Mouse (Mus musculus): ENCODE measurements around the gene Cacna1c.
A peak's percentile ranks its signal among the peaks of the same experiment; 100 is the strongest.

Cacna1c gene

DNA sequence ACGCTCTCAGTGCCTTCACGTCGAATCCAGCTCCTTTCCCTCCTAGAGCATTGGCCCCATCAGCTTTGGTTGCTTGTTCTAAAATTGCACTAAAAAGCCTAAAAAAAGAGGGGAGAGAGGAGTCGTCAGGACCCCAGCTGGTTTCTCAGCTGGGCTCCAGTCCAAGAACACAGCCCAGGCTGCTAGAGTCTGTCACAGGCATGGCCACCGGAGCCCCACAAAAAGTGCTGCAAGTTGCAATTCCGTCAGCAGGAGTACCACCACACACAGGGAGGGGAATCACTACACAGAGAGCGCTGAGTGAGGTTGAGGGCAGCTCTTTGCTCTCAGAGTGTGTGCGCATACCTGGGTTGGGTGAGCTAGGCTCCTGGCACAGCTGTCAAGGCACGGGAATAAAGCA, 419.8 kb downstream of the Cacna1c start:
- Histone ChIP-seq H3K4me1 (replicated peaks; ENCODE audit: low read depth, low read length) (peaks cover 50% of the 10 kb centered on the region), H3K4me3 (replicated peaks; ENCODE audit: low read length) (no peak overlapping the region), H3K9me3 (ENCODE audit: low read length) (0 out of 2 replicates have a peak, but pooled peaks cover 4% of the 10 kb centered on the region), H3K27me3 (ENCODE audit: insufficient read depth, low read length) (no peaks in the 10 kb centered on the region), H3K36me3 (ENCODE audit: insufficient read depth, low read length) (no peaks in the 10 kb centered on the region)
- TF ChIP-seq POU5F1 (IDR thresholded peaks at IDR 0.05; ENCODE audit: borderline replicate concordance, low read length) (no peak), CTCF (conservative IDR thresholded peaks at IDR 0.05; ENCODE audit: low read length) (no peak), NANOG (IDR thresholded peaks at IDR 0.05; ENCODE audit: borderline replicate concordance, low read length) (no peak)

DNA sequence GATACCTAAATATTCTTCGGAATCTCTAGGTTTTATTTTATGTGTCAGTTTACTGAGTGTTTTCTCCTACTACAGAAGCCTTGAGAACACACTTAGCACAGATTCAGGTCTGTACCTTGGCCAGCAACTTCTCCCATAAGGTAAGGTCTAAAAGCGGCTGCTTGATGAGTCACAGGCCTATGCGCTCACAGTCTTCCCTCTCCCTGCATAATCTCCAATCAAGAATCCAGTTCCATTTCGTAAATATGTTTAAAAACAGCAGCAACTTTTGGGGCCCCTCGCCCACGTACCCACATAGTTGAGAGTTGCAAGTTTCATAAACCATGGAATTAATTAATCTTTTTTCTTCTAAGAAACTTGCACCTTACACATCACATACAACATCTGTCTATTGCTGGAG, 423.6 kb downstream of the Cacna1c start:
- H3K4me3 ChIP-seq (replicated peaks; ENCODE audit: low read length) = no peak overlapping the region
- TF ChIP-seq NANOG (IDR thresholded peaks at IDR 0.05; ENCODE audit: borderline replicate concordance, low read length) = no peak
- TF ChIP-seq CTCF (conservative IDR thresholded peaks at IDR 0.05; ENCODE audit: low read length) = no peak
- TF ChIP-seq POU5F1 (IDR thresholded peaks at IDR 0.05; ENCODE audit: borderline replicate concordance, low read length) = no peak
- no peaks in the 10 kb centered on the region for H3K36me3 ChIP-seq (ENCODE audit: insufficient read depth, low read length)
- peaks cover 63% of the 10 kb centered on the region for H3K4me1 ChIP-seq (replicated peaks; ENCODE audit: low read depth, low read length)
- H3K9me3 ChIP-seq (ENCODE audit: low read length) = 0 out of 2 replicates have a peak, but pooled peaks cover 4% of the 10 kb centered on the region
- no peaks in the 10 kb centered on the region for H3K27me3 ChIP-seq (ENCODE audit: insufficient read depth, low read length)

DNA sequence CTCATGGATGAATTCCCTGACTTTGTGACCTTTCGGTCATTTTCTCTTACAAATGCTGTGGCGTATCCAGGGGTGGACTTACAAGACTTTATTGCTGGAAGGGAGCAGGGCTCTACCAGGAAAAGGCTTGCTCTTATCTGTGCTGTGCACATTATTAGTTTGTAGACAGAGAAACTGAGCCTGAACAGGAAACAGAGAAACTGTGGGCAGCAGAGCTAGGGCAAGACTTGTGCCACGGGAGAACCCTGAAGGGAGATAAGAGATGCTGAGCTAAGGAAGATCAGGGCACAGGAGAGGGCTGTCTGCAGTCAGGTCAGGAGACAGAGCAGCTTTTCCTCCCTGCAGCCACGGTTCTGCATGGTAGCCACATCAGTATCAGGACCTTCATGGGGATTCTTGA, 425.1 kb downstream of the Cacna1c start:
- no peak overlapping the region for H3K4me3 ChIP-seq (replicated peaks; ENCODE audit: low read length)
- peaks cover 50% of the 10 kb centered on the region for H3K4me1 ChIP-seq (replicated peaks; ENCODE audit: low read depth, low read length)
- TF ChIP-seq NANOG (IDR thresholded peaks at IDR 0.05; ENCODE audit: borderline replicate concordance, low read length) (no peak), CTCF (conservative IDR thresholded peaks at IDR 0.05; ENCODE audit: low read length) (no peak), POU5F1 (IDR thresholded peaks at IDR 0.05; ENCODE audit: borderline replicate concordance, low read length) (no peak)
- 0 out of 2 replicates have a peak, but pooled peaks cover 4% of the 10 kb centered on the region for H3K9me3 ChIP-seq (ENCODE audit: low read length)
- H3K36me3 ChIP-seq (ENCODE audit: insufficient read depth, low read length) = no peaks in the 10 kb centered on the region
- H3K27me3 ChIP-seq (ENCODE audit: insufficient read depth, low read length) = no peaks in the 10 kb centered on the region

DNA sequence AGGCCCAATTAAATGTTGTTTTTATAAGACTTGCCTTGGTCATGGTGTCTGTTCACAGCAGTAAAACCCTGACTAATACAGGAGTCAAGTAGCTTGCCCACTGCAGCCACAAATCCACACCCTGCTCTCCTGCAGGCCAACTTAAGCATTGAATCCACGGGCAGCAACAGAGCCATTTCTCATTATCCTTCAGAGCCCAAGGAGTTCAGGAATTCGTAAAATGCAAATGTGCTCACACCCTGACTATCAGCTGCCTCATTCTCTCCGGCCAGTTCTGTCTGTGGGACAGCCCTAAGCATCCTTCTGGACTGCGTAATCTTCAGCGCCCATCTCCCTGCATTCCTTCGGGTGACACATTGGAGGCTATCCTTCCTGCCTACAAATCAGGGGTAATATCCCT, 425.8 kb downstream of the Cacna1c start:
- H3K4me1 ChIP-seq (replicated peaks; ENCODE audit: low read depth, low read length) = peaks cover 43% of the 10 kb centered on the region
- no peaks in the 10 kb centered on the region for H3K27me3 ChIP-seq (ENCODE audit: insufficient read depth, low read length)
- TF ChIP-seq CTCF (conservative IDR thresholded peaks at IDR 0.05; ENCODE audit: low read length) = no peak
- no peak for TF ChIP-seq NANOG (IDR thresholded peaks at IDR 0.05; ENCODE audit: borderline replicate concordance, low read length)
- no peak for TF ChIP-seq POU5F1 (IDR thresholded peaks at IDR 0.05; ENCODE audit: borderline replicate concordance, low read length)
- 0 out of 2 replicates have a peak, but pooled peaks cover 4% of the 10 kb centered on the region for H3K9me3 ChIP-seq (ENCODE audit: low read length)
- no peak overlapping the region for H3K4me3 ChIP-seq (replicated peaks; ENCODE audit: low read length)
- H3K36me3 ChIP-seq (ENCODE audit: insufficient read depth, low read length) = no peaks in the 10 kb centered on the region

DNA sequence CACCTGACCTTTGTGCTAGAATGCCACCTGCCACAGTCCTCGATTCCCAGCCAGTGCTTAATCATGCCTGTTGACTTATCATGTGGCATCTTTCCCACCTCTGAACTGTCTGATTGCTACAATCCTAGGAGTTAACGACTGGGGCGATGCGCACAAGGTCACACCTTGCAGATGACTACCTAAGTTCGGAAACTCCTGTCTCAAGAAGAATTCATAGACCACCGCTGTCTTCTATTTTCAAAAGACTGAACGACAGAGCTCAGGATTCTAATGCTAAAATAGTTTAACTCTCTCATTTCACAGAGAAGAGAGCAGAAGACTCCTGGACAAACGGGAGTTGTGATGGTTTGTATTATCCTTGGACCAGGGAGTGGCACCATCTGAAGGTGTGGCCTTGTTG, 426.4 kb downstream of the Cacna1c start:
- H3K27me3 ChIP-seq (ENCODE audit: insufficient read depth, low read length) = no peaks in the 10 kb centered on the region
- no peaks in the 10 kb centered on the region for H3K36me3 ChIP-seq (ENCODE audit: insufficient read depth, low read length)
- H3K4me3 ChIP-seq (replicated peaks; ENCODE audit: low read length) = no peak overlapping the region
- peaks cover 38% of the 10 kb centered on the region for H3K4me1 ChIP-seq (replicated peaks; ENCODE audit: low read depth, low read length)
- H3K9me3 ChIP-seq (ENCODE audit: low read length) = 0 out of 2 replicates have a peak, but pooled peaks cover 2% of the 10 kb centered on the region
- peak; percentile 82; the same call in 1 of the 2 replicates for TF ChIP-seq NANOG (IDR thresholded peaks at IDR 0.05; ENCODE audit: borderline replicate concordance, low read length)
- no peak for TF ChIP-seq POU5F1 (IDR thresholded peaks at IDR 0.05; ENCODE audit: borderline replicate concordance, low read length)
- TF ChIP-seq CTCF (conservative IDR thresholded peaks at IDR 0.05; ENCODE audit: low read length) = no peak

DNA sequence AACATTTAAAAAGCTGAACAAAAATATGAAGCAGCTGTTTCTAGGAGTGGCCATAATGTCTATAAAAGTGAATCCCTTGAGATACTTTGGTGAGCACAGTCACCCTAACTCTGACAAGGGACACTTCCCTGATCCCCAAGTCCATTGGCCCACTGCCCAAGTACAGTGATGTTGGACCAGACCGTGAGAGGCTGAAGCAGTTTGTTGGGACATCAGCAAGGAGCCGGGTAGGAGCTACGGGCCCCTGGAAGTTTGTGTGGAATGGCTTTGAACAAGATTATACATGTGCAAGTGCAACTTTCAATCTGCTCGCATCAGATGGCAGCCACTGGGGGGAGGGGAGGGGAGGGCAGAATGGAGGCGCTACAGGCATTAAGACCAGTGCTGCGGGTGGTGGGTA, 428.5 kb downstream of the Cacna1c start:
- TF ChIP-seq CTCF (conservative IDR thresholded peaks at IDR 0.05; ENCODE audit: low read length) (no peak), POU5F1 (IDR thresholded peaks at IDR 0.05; ENCODE audit: borderline replicate concordance, low read length) (no peak), NANOG (IDR thresholded peaks at IDR 0.05; ENCODE audit: borderline replicate concordance, low read length) (no peak)
- no peaks in the 10 kb centered on the region for H3K9me3 ChIP-seq (ENCODE audit: low read length)

DNA sequence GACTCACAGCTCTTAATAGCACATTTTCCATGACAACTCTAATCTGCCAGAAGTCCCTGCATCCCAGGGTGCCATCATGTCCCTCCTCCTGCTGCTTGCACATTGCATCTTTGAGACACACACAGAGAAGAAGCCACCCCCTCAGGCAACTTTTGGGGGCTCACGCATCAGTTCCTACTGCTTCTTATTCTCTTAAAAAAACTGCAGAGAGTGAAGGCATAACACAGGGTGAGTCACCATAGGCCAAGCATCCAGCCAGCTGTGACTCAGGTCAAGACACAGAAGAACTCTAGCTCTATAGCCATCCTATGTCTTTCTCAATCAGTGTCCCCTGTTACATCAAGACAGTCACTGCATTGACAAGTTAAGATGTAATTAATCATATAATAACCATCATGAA, 431.0 kb downstream of the Cacna1c start:
- H3K27me3 ChIP-seq (ENCODE audit: insufficient read depth, low read length) = no peaks in the 10 kb centered on the region
- no peaks in the 10 kb centered on the region for H3K36me3 ChIP-seq (ENCODE audit: insufficient read depth, low read length)
- H3K9me3 ChIP-seq (ENCODE audit: low read length) = no peaks in the 10 kb centered on the region
- no peak for TF ChIP-seq NANOG (IDR thresholded peaks at IDR 0.05; ENCODE audit: borderline replicate concordance, low read length)
- no peak for TF ChIP-seq POU5F1 (IDR thresholded peaks at IDR 0.05; ENCODE audit: borderline replicate concordance, low read length)
- TF ChIP-seq CTCF (conservative IDR thresholded peaks at IDR 0.05; ENCODE audit: low read length) = no peak
- peaks cover 23% of the 10 kb centered on the region for H3K4me1 ChIP-seq (replicated peaks; ENCODE audit: low read depth, low read length)
- no peak overlapping the region for H3K4me3 ChIP-seq (replicated peaks; ENCODE audit: low read length)

More for the DNA sequence above, 428.5 kb downstream of the Cacna1c start:
- Histone ChIP-seq H3K36me3 (ENCODE audit: insufficient read depth, low read length) (no peaks in the 10 kb centered on the region), H3K4me1 (replicated peaks; ENCODE audit: low read depth, low read length) (peaks cover 38% of the 10 kb centered on the region), H3K27me3 (ENCODE audit: insufficient read depth, low read length) (no peaks in the 10 kb centered on the region), H3K4me3 (replicated peaks; ENCODE audit: low read length) (no peak overlapping the region)

DNA sequence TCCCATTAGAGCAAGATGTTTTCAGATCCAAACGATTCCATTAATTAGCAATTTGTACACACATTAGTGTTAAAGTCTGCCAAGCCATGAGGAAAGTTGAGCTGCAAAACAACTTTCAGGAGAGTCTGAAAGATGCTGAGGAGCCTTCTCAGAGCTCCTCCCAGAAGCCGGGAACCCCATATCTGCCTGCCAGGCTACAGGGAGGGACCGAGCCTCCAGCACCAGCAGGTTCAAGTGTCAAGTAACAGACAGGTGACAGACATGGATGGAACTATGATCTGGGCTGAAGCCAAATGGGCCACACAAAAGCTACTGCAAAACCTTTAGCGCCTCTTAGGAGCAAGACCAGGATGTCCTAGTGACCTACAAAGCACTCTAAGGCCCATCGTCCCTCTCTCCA, 437.2 kb downstream of the Cacna1c start:
- Histone ChIP-seq H3K27me3 (ENCODE audit: insufficient read depth, low read length) (no peaks in the 10 kb centered on the region), H3K4me1 (replicated peaks; ENCODE audit: low read depth, low read length) (no peaks in the 10 kb centered on the region), H3K4me3 (replicated peaks; ENCODE audit: low read length) (no peak overlapping the region), H3K9me3 (ENCODE audit: low read length) (no peaks in the 10 kb centered on the region), H3K36me3 (ENCODE audit: insufficient read depth, low read length) (no peaks in the 10 kb centered on the region)
- TF ChIP-seq POU5F1 (IDR thresholded peaks at IDR 0.05; ENCODE audit: borderline replicate concordance, low read length) (no peak), CTCF (conservative IDR thresholded peaks at IDR 0.05; ENCODE audit: low read length) (no peak), NANOG (IDR thresholded peaks at IDR 0.05; ENCODE audit: borderline replicate concordance, low read length) (no peak)

DNA sequence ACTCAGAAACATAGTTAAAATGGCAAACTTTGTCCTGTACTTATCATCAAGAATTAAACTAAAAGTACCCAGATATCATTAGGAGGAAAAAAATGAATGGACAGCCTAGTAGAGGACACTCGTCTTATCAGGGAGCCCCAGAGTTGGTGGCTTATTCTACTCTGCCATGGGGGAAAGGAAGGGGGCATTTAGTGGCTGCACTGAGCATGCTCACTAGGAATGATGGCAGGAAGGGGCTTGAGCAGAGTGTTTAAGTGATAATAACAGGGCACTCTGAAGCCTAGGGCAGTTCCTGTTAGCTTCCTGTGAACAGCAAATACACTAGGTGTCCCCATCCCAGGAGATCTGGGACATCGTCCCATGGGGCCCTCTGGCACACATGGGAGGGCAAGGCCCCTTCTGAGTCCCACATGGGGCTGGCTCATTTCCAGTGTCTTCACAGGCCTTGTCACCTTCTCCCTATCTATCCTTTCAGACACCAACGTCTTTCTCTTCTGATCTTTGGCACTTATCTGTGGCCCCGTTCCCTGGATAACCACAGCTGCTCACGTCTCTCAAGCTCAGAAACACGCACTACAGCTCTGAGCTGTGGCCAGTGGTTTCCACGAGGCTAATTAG, 437.8 kb downstream of the Cacna1c start:
- Histone ChIP-seq H3K9me3 (ENCODE audit: low read length) (no peaks in the 10 kb centered on the region), H3K4me3 (replicated peaks; ENCODE audit: low read length) (no peak overlapping the region), H3K36me3 (ENCODE audit: insufficient read depth, low read length) (no peaks in the 10 kb centered on the region), H3K4me1 (replicated peaks; ENCODE audit: low read depth, low read length) (no peaks in the 10 kb centered on the region), H3K27me3 (ENCODE audit: insufficient read depth, low read length) (no peaks in the 10 kb centered on the region)
- no peak for TF ChIP-seq CTCF (conservative IDR thresholded peaks at IDR 0.05; ENCODE audit: low read length)
- TF ChIP-seq POU5F1 (IDR thresholded peaks at IDR 0.05; ENCODE audit: borderline replicate concordance, low read length) = no peak
- TF ChIP-seq NANOG (IDR thresholded peaks at IDR 0.05; ENCODE audit: borderline replicate concordance, low read length) = no peak
